Mouse (Mus musculus): ENCODE results near the gene Gm5447.
A peak's percentile ranks its signal among the peaks of the same experiment; 100 is the strongest.

The Gm5447 gene

DNA sequence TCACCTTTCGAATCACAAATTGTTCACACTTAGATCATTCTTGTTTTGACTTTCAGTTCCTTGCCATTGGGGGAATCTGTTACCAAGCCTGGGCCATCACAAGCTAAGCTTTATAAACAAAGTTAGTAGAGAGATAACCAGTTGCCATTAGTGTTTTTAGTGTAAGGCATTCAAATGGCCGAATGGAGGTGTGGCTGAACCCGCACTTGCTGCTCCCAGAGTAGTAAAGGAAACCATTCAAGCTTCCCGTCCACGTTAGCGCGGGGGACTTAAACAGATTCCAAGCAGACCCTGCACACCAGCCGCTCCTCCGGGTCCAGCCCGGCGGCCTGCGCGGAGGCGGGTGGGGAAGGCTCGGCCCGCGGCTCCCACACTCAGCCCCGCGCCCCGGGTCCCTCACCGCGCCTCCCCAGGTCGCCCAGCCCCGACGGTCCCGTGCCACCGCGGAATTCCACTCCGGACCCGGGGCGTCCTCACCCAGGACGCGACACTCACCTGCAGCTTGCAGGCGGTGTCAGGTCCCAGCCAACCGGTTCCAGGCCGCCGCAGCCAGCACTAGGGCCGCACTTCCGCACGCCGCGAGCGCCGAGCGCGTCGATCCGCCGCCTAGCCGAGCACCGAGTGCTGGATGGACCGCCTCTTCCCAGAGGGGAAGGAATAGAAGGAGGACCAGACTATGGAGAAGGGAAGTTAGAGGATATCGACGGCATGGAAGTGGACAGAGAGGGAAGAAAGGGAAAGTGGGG lies at the start of gene Gm5447, which contains the start of gene Exoc2:
Gm5447 (plus strand) TSS at position 704 of the 746 bp plus-strand sequence.
Exoc2 (minus strand) TSS at position 593 of the 746 bp plus-strand sequence.
- peak; percentile 99 for ATAC-seq (ENCODE audit: insufficient number of reproducible peaks, low FRiP score, low TSS enrichment)

DNA sequence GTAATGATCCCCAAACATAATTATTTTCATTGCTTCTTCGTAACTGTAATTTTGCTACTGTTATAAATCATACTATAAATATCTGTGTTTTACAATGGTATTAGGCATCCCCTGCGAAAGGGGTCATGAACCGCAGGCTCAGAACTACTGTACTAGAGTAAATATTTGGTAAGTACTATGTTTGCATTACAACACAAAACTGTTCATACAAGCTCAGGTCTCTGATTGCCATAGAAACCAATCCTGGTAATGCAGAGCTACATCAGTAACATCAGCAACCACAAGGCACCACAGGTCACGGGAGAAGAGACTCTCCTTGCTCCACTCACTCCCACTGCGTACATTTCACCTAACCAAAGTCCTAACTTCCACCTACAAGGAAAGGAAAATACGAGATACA lies 49.7 kb upstream of the Gm5447 start:
- ATAC-seq (ENCODE audit: insufficient number of reproducible peaks, low FRiP score, low TSS enrichment): no peak

DNA sequence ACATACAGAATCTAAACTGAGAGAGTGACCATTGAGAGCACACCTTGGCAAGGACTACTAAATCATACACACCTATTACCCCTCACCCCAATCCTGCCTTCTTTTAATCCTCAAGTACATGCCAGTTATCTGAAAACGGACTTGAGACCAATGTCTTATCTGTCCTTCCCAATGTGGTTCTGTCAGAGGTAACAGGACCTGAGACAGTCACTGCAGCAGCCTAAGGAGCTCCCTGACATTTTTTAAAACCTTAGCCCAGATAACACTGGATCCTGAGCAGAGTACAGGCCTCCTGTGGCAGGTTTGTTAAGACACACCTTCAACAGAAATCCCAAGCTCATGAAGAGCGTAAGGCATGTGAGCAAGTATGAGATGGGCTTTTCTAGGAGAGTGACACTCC lies 44.9 kb upstream of the Gm5447 start:
- ATAC-seq (ENCODE audit: insufficient number of reproducible peaks, low FRiP score, low TSS enrichment): no peak

DNA sequence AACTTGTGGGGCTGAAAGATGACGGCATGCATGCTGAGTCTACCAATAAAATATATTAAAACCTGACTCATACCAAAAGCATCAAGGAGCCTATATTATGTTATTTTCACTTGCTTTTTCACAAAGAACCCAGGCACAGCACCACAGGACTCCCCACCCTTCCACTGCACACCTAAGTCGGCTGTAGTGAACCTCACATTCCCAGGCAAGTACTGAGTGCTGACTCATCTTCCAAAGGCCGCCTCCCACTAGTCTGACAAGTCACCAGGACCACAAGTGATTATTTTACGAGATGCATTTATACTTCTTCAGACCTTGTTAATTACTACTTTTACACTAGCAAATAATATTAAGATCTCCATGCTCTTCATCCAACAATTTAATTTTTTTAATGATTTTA lies 42.4 kb upstream of the Gm5447 start:
- ATAC-seq (ENCODE audit: insufficient number of reproducible peaks, low FRiP score, low TSS enrichment): no peak

DNA sequence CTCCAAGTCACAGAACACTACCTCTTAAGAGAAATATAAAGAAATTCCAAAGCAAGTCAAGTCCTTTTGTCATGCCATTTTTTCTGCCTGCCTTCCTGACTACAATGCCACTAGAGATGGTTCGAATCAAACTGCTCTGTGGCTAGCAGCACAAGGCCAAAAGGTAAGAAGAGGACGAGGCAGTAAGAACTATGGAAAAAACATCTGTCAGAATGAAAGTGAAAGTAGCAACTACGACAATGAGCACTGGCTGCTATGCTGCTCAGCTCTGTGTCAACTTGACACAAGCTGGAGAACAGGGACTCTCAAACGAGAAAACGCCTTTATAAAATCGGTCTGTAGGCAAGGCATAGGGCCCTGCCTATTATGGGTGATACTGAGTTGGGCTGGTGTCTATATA lies 41.0 kb upstream of the Gm5447 start:
- no peak for ATAC-seq (ENCODE audit: insufficient number of reproducible peaks, low FRiP score, low TSS enrichment)

DNA sequence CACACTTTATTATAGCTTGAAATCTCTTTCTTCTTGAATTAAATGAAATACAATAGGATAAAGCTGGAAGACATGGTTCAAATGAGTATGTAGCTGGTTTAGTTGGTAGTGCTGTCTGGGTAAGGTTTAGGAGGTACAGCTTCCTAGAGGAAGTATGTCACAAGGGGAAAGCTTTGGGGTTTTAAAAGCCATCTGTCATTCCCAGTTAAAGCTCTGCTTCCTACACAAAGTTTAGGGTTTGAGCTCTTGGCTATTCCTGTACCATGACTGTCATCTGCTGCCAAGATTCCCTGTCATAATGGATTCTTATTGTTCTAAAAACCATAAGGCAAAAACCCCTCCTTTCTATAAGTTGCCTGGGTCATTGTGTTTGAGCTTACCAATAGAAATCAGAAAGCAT lies 28.2 kb upstream of the Gm5447 start:
- ATAC-seq (ENCODE audit: insufficient number of reproducible peaks, low FRiP score, low TSS enrichment): no peak

DNA sequence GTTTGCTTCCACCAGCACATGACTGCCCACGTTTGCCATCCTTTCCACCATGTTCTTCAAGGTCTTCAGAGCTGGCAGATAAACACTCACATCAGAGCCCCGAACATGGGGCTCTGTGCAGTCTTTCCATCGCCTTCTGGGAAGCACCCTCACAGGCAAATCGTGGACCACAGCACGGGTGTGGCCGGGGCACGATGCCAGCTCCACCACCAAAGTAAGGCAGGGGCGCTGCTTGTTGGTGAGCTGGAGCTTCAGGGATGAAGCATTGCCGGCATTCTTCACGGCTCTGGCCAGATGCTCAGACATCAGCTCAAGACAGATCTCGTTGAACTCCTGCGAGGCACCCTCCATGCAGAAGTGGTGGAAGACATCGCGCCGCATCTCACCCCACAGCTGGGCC lies 26.9 kb upstream of the Gm5447 start:
- peak; percentile 36; the same call in 1 of the 2 replicates for ATAC-seq (ENCODE audit: insufficient number of reproducible peaks, low FRiP score, low TSS enrichment)

DNA sequence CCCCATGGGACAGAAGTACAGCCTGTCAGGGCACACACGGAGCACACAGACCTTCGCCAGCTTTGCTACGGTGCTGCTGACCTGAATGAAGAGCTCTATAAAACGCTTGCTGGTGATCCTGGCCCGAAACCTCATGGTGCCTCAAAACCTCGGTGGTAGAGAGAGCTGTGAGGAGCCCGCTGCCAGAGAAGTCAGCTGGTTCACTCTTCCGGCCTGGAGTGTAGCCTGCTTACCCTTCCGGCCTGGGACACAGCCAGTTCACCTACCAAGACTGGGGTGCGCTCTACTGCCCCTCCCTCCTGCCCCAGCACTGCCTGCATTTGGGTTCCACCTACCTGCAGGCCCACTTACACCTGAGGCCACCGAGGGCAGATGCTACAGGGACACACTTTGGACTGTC lies 26.5 kb upstream of the Gm5447 start, which contains the start of gene Hus1b:
Hus1b (minus strand) TSS at position 220 of the 400 bp plus-strand sequence.
- ATAC-seq (ENCODE audit: insufficient number of reproducible peaks, low FRiP score, low TSS enrichment): peak; percentile 45; the same call in 1 of the 2 replicates

DNA sequence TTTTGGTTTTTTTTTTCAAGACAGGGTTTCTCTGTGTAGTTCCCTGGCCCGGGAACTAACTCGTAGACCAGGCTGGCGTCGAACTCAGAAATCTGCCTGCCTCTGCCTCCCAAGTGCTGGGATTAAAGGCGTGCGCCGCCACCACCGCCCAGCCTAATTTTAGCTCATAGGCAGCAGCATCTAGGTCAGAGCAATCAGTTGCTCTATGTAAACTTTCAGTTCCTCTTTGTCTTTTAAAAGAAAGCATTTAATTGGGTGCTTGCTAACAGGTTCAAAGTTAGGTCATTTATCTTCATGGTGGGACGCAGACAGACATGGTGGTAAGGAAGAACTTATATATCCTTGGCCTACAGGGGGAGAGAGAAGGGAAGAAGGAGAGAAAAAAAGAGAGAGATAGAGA lies 24.8 kb upstream of the Gm5447 start:
- no peak for ATAC-seq (ENCODE audit: insufficient number of reproducible peaks, low FRiP score, low TSS enrichment)

DNA sequence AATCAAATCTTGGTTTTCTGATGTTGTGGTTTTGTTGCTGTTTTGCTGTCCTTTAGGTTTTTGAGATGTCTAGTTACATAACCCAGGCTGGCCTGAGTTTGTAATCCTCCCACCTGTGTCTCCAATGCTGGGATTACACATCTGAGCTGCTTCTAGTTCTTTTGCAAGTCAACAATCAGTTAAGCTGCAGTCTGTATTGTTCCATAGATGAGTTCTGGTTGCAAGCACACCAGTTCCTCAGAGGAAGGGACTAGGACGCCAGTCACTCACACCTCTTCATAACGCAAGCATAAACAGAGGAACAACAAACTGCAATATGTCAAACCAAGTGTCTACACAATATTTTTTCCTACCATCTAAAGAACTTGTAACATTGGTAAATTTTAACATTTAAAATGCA lies 22.0 kb upstream of the Gm5447 start:
- no peak for ATAC-seq (ENCODE audit: insufficient number of reproducible peaks, low FRiP score, low TSS enrichment)

DNA sequence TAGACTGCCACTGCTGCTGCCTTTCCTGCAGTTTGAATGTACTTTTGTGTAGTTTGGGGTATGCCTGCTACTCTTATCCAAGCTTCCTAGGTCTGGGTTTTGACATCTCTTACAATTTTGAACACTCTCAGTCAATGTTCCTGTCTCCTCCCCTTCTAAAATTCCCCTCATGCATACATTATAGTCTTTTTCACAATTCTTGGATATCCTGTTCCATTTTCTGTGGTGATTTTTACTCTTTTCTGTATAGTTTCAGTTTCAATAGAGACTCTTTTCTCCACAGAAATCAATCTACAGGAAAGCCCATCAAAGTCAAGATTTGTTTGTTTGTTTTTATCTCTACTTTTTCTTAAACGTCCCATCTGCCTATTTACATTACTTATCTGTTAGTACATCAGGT lies 20.4 kb upstream of the Gm5447 start:
- no peak for ATAC-seq (ENCODE audit: insufficient number of reproducible peaks, low FRiP score, low TSS enrichment)

DNA sequence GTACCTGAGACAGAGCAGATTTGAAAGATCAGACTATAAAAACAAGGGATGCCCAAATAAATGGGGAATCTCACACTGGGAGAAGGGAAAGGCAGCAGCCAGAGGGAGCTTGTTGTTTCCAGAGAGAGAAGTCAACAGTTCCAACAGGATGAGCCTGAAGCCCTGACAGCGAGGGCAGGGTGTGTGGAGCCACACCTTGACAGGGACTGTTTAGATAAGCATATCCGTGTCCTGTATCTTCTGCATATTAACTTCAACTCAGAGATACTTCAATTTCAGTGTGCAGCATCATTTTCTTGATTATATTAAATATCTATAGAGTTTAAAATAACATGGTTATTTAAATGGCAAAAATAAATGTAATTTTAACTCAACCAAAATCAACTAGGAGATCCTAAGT lies 13.3 kb upstream of the Gm5447 start:
- ATAC-seq (ENCODE audit: insufficient number of reproducible peaks, low FRiP score, low TSS enrichment): no peak

DNA sequence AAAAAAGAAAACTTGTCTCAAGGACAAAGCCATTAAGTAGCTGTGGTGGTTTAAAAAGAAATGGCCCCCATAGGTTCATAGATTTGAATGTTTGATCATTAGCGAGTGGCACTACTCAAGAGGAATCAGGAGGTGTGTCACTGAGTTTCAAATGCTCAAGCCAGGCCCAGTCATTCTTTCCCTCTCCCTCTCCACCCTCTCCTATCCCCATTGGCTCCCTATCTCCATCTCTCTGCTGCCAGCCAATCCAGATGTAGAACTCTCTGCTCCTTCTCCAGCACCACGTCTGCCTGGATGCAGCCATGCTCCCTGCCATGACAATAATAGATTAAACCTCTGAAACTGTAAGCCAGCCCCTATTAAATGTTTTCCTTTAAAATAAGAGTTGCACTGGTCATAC lies 12.1 kb upstream of the Gm5447 start:
- ATAC-seq (ENCODE audit: insufficient number of reproducible peaks, low FRiP score, low TSS enrichment): no peak

DNA sequence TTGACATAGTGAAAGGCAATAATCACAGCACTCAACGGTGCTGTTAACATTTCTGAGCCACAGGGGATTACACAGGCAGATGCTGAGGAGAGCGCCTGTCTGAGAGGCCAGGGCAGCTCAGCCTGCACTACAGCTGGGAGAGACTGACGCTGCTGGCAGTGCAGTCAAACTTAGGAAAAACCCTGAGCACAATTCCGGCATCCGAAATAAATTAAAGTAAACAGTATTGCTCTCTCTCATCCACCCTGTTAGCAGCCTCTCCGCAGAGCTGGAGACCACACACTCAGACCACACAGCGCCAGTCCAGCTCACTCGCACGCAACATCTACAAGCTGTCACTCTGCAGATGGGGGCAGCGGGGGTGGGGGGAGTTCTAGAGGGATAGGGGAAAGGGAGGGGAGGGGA lies 7.5 kb upstream of the Gm5447 start:
- ATAC-seq (ENCODE audit: insufficient number of reproducible peaks, low FRiP score, low TSS enrichment): no peak

DNA sequence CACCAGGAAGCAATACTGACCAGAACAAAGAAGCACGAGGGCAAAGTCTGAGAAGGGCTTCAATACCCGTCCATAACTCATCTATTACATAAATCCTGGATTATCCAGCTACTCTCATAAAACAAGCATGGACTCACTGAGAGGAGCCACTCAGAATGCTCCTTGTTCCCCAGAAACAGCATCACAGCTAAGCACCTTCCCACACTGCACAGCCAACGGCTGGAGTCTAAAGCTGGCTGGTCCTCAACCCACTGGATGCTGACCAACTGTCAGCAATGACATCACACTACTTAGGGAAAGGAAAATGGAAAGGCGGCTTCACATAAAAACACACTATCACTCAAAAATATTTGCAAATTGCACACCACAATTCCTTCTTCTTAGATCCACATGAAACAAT lies 5.7 kb upstream of the Gm5447 start:
- no peak for ATAC-seq (ENCODE audit: insufficient number of reproducible peaks, low FRiP score, low TSS enrichment)

DNA sequence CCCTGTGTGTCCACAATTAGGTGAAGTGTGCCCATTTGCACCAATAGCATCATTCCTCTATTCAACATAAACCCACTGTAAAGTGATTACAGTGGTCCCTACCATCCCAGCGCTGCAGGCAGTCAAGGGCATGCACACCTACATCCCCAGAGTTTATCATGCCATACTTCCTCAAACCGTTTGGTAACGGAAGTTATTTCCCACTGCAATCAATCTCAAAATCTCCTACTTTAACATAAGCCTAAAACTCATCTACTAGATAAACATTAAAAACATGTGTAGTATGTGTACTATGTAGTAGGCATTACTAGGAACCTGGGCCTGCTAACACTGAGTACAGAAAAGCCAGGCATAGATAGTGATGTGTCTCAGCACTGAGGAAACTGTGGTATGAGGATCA lies 3.0 kb upstream of the Gm5447 start:
- no peak for ATAC-seq (ENCODE audit: insufficient number of reproducible peaks, low FRiP score, low TSS enrichment)

DNA sequence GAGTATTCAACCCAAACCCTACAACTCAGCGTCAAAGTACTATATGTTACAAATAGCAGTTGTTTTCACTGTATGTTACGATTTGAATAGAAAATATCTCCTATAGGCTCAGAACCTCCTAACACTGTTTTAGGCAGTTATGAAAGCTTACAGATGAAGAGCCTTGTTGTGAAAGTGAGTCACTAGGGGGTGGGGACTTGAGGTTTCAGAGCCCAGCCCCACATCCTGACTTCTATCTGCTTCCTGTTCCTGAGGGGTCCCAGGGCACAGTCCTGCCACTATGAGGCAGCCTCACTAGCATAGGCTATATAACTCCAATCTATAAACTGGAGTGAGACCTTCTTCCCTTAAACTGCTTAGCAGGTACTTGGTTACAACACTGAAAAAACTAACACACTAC lies 1.9 kb upstream of the Gm5447 start:
- no peak for ATAC-seq (ENCODE audit: insufficient number of reproducible peaks, low FRiP score, low TSS enrichment)

DNA sequence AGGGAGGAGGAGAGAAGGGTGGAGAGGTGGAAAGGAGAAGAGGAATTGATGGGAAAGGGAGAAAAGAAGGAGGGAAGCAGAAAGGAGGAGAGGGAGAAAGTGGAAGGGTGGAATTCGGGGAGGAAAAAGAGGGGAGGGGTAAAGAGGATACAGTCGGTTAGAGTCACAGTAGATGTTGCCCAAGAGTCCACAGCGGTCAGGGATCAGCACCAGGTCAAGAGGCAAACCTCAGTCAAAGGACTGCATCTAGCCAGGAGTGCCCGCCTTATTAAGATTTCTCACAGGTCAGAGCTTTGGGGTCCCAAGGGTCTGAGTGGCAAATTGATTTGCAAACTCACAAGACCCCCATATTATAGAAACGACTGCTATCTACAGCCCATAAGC lies 235 bp downstream of the Gm5447 start:
- peak; percentile 47 for ATAC-seq (ENCODE audit: insufficient number of reproducible peaks, low FRiP score, low TSS enrichment)

DNA sequence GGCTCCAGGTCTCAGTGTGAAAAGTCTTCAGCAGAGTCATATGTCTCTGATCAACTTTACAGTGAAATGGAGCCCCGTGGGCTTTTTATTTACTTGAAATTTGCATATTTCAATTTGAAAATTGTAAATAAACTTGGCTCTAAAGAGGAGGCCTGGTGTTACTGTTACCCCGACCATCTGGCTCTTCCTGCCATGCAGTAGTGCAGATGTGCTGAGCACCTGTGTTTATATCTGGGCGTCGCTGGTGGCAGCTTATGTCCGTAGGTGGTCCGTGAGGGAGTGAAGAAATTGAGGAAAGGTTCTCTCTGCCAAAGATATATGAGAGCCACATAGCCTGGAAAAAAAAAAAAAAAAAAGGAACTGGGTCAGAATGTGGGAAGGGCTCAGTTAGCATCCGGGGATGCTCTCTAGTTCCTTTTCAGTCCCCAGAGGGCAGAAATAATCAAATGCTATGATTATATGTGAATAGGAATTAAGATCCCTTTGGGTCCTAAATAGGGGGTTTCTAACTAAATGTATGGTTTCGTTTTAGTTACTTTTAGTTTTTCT lies 2.6 kb downstream of the Gm5447 start:
- ATAC-seq (ENCODE audit: insufficient number of reproducible peaks, low FRiP score, low TSS enrichment): no peak

DNA sequence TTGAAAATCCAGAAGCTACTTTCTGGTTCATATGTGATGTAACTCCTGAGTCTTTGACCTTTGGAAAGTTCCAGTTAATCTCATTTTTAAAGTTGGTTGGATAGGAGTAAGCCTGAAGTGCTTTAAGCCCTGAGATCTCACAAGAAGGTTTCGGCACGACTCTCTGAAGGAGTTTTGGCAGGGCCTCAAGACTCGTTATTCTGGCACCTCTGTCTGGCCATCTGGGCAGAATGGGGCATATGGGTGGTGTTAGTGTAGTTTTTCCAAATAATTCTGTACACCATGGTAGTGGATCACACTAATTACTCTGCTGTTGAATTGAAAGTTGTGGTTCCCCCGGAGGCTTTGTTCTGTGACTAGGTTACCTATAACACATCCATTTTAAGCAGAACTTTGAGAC lies 4.2 kb downstream of the Gm5447 start:
- ATAC-seq (ENCODE audit: insufficient number of reproducible peaks, low FRiP score, low TSS enrichment): no peak

DNA sequence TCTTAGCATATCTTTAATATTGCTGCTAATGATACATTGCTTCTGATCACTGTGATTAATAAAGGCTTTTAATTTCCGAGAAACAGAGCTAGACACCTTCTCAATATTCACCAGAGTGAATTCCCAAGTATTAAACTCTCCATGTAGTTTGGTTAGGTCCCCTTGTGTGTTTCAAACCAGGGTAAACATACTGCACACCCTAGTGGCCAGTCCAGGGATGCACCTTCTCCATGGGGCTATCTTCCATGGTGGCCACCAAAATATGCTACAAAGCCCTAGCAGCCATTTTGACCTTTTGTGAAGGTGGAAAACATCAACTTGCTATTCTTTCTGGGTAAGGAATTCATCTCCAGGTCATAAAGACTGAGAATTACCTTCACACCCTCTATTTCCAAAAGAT lies 7.7 kb downstream of the Gm5447 start:
- ATAC-seq (ENCODE audit: insufficient number of reproducible peaks, low FRiP score, low TSS enrichment): no peak

DNA sequence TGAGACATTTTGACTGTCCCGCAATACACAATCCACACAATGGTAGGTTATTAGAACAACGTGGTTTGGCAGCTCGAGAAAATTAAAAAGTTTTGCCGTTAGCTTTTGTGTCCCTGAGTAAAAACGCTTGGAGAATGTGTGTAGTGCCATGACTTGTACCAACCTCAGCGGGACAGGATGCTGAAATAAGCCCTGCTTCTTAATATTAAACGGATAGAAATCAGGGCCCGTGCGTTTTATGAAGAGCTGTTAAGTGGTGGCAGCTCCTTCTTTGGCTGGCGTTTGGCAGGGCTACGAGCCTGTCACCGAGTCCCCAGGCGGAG lies 11.2 kb downstream of the Gm5447 start:
- no peak for ATAC-seq (ENCODE audit: insufficient number of reproducible peaks, low FRiP score, low TSS enrichment)
